ENCODE assay signal across 21 mouse cellular contexts in the genomic region with DNA sequence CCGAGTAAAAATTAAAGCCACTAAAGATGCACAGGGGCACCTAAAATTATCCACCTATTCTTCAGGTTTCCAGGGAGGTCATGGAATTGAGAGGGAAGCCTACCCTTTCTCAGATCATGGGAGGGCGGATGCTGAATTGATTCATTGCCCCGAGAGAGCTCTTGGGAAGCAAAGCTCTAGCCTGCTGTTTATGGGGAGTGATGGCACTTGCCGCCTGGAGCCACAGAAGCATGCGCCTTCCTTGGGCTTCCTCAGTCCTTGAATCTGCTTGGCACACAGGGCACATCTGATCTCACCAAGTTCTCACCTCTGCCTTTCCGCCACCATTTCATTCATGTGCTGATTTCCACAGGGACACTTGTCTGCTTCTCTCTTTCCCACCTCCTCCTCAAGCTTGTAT. TPM values are rescaled to one million over a fixed set of nuclear protein-coding genes. Genes with fewer than 3 reads are reported as not detected.
DNase-seq lines count a peak whose midpoint lies in the region; ATAC-seq lines count a peak whose summit lies in the region.
"Had no signal": no experiment of that assay in that cellular context is flagged by ENCODE, and none has a peak within 500 bp of the region (broad histone marks: within the 10 kb centered on the region; RNA-seq: fewer than 3 reads in every experiment).

No protein-coding gene starts in this region.

- no peak overlapping the region for H3K4me2 ChIP-seq in midbrain, embryonic 12.5 days (replicated peaks)
- H3K4me2 ChIP-seq in midbrain, embryonic 11.5 days: no peak overlapping the region
- H3K4me2 ChIP-seq: embryonic facial prominence, embryonic 13.5 days; embryonic facial prominence, embryonic 15.5 days; forebrain, embryonic 13.5 days; forebrain, embryonic 15.5 days had no signal

- whole genome bisulfite sequencing in midbrain, embryonic 12.5 days: 83% methylated on average over 6 of the region's 6 CpGs
- WGBS in midbrain, embryonic 11.5 days: 75% methylated on average over 6 of the region's 6 CpGs

- peaks cover 19% of the 10 kb centered on the region for H3K36me3 ChIP-seq in midbrain, embryonic 12.5 days
- no peaks in the 10 kb centered on the region; the same call in 1 of the 2 replicates for H3K36me3 ChIP-seq in midbrain, embryonic 11.5 days (ENCODE audit: control insufficient read depth, insufficient read depth, low read length)

- 0 out of 2 replicates have a peak overlapping the region, but pooled peaks have one; percentile 25 for H3K27ac ChIP-seq in midbrain, embryonic 12.5 days (replicated peaks)
- H3K27ac ChIP-seq in midbrain, embryonic 11.5 days (ENCODE audit: low read depth, low read length): no peak overlapping the region
- H3K27ac ChIP-seq: embryonic facial prominence, embryonic 13.5 days; embryonic facial prominence, embryonic 15.5 days; forebrain, embryonic 10.5 days; forebrain, embryonic 13.5 days; forebrain, embryonic 15.5 days had no signal

- H3K4me3 ChIP-seq in midbrain, embryonic 12.5 days: no peak overlapping the region
- H3K4me3 ChIP-seq in midbrain, embryonic 11.5 days (ENCODE audit: low read depth, low read length): no peak overlapping the region
- H3K4me3 ChIP-seq: embryonic facial prominence, embryonic 13.5 days; embryonic facial prominence, embryonic 15.5 days; erythroblast, embryonic 14.5 days; forebrain, embryonic 10.5 days; forebrain, embryonic 13.5 days; forebrain, embryonic 15.5 days had no signal

- no peak for ATAC-seq in midbrain, embryonic 12.5 days (ENCODE audit: low FRiP score, low read depth)
- no peak for ATAC-seq in midbrain, embryonic 11.5 days (ENCODE audit: low FRiP score)
- ATAC-seq: forebrain, embryonic 13.5 days; forebrain, embryonic 15.5 days had no signal

- peaks cover 12% of the 10 kb centered on the region for H3K4me1 ChIP-seq in midbrain, embryonic 12.5 days
- peaks cover 7% of the 10 kb centered on the region; the same call in 1 of the 2 replicates for H3K4me1 ChIP-seq in midbrain, embryonic 11.5 days (ENCODE audit: control insufficient read depth, insufficient read depth, low read length)

- no peaks in the 10 kb centered on the region for H3K9me3 ChIP-seq in midbrain, embryonic 12.5 days
- no peaks in the 10 kb centered on the region for H3K9me3 ChIP-seq in midbrain, embryonic 11.5 days (ENCODE audit: control insufficient read depth, low read length)
- H3K9me3 ChIP-seq: embryonic facial prominence, embryonic 13.5 days; embryonic facial prominence, embryonic 15.5 days; forebrain, embryonic 10.5 days; forebrain, embryonic 13.5 days; forebrain, embryonic 15.5 days had no signal

- DNase-seq in heart, adult 11 months: peak; percentile 61
- DNase-seq in heart, adult 18-20 months: no peak
- DNase-seq in midbrain, embryonic 11.5 days (ENCODE audit: low spot score, missing footprints): no peak
- DNase-seq in layer of hippocampus, adult 18-20 months (ENCODE audit: low spot score in 2 of 2): no peak
- DNase-seq: adrenal gland, adult 2 months; adrenal gland, postnatal 10 days; adrenal gland, postnatal 25 days; cerebellum, adult 11 months; cerebellum, adult 18-20 months; cerebellum, adult 8-10 months; cerebellum, adult 9-11 months; cerebellum, postnatal 14 days; cerebellum, postnatal 36 days; embryo, embryonic 11 days had no signal

- H3K27me3 ChIP-seq in midbrain, embryonic 12.5 days: peaks cover 21% of the 10 kb centered on the region
- H3K27me3 ChIP-seq in midbrain, embryonic 11.5 days (ENCODE audit: control insufficient read depth, insufficient read depth, low read length): peaks cover 12% of the 10 kb centered on the region

- H3K9ac ChIP-seq in midbrain, embryonic 12.5 days (replicated peaks): no peak overlapping the region
- H3K9ac ChIP-seq in midbrain, embryonic 11.5 days (ENCODE audit: low read length): no peak overlapping the region
- H3K9ac ChIP-seq: embryonic facial prominence, embryonic 13.5 days; embryonic facial prominence, embryonic 15.5 days; forebrain, embryonic 13.5 days; forebrain, embryonic 15.5 days had no signal

RNA-seq across cellular contexts. Expression of gene Smug1, which starts 20.9 kb away (rescaled TPM):
- total RNA-seq in heart, adult 18-20 months (2021): 10 to 100 TPM; 10.9 to 12.9 TPM
- polyA plus RNA-seq in midbrain, embryonic 12.5 days (2016; fragmentation: Nextera tagmentation; extraction: Ambion mirVana): 27.5 and 28.9 TPM in 2 replicates
- 26.5 and 27.2 TPM in 2 replicates for polyA plus RNA-seq in midbrain, embryonic 11.5 days (2014; fragmentation: Nextera tagmentation; extraction: Ambion mirVana)
- 10 to 100 TPM; 18.3 to 19.9 TPM for total RNA-seq in layer of hippocampus, adult 18-20 months (2021)

RNA-seq across cellular contexts. Expression of gene Cbx5, which starts 51.8 kb away (rescaled TPM):
- total RNA-seq in heart, adult 18-20 months (2021): 10 to 100 TPM; 49.8 to 53.1 TPM
- polyA plus RNA-seq in midbrain, embryonic 12.5 days (2016; fragmentation: Nextera tagmentation; extraction: Ambion mirVana): 203 and 216 TPM in 2 replicates
- polyA plus RNA-seq in midbrain, embryonic 11.5 days (2014; fragmentation: Nextera tagmentation; extraction: Ambion mirVana): 206 and 218 TPM in 2 replicates
- total RNA-seq in layer of hippocampus, adult 18-20 months (2021): 100 to 1,000 TPM; 174 to 190 TPM

RNA-seq across cellular contexts. Expression of gene Hnrnpa1, which starts 52.4 kb away (rescaled TPM):
- 100 to 1,000 TPM; 147 to 150 TPM for total RNA-seq in heart, adult 18-20 months (2021)
- 1,196 and 1,287 TPM in 2 replicates for polyA plus RNA-seq in midbrain, embryonic 12.5 days (2016; fragmentation: Nextera tagmentation; extraction: Ambion mirVana)
- polyA plus RNA-seq in midbrain, embryonic 11.5 days (2014; fragmentation: Nextera tagmentation; extraction: Ambion mirVana): 1,348 and 1,391 TPM in 2 replicates
- total RNA-seq in layer of hippocampus, adult 18-20 months (2021): 100 to 1,000 TPM; 239 to 256 TPM
